Mouse (Mus musculus) hindbrain, embryonic 15.5 days (tissue): ENCODE data around the gene Gpc1. TPM values are rescaled to one million over a fixed set of nuclear protein-coding genes. Genes with fewer than 3 reads are reported as not detected.
A peak's percentile ranks its signal among the peaks of the same experiment; 100 is the strongest.

Experiments used
- ATAC-seq: fragments of 200-750 bp; cut with Nextera tagmentation; 2 replicates; pipeline ENCODE4 v1.8.0; 2017; ENCODE audit warnings: low read depth, moderate number of reproducible peaks, moderate TSS enrichment; ENCODE audit not compliant: low FRiP score
- H3K27ac ChIP-seq: fragments of 300-500 bp; sonication (generic); replicated peaks from 2 replicates; pipeline ENCODE4 v1.5.1; 2015; ENCODE audit warnings: mild to moderate bottlenecking, inconsistent platforms
- H3K27me3 ChIP-seq: fragments of 300-500 bp; sonication (generic); 2 replicates; pipeline ENCODE4 v1.6.1; 2015; ENCODE audit warnings: control low read depth, inconsistent platforms
- H3K36me3 ChIP-seq: fragments of 300-500 bp; sonication (generic); 2 replicates; pipeline ENCODE4 v1.6.1; 2015; ENCODE audit warnings: control low read depth, inconsistent platforms
- H3K4me1 ChIP-seq: fragments of 300-500 bp; sonication (generic); replicated peaks from 2 replicates; pipeline ENCODE4 v1.6.1; 2015; ENCODE audit warnings: control low read depth, inconsistent platforms
- H3K4me2 ChIP-seq: fragments of 300-500 bp; sonication (generic); 2 replicates; pipeline ENCODE4 v1.6.1; 2015; ENCODE audit warnings: moderate library complexity, mild to moderate bottlenecking, inconsistent platforms
- H3K4me3 ChIP-seq: fragments of 300-500 bp; sonication (generic); 2 replicates; pipeline ENCODE4 v1.5.1; 2015; ENCODE audit warnings: mild to moderate bottlenecking, inconsistent platforms
- H3K9ac ChIP-seq: fragments of 300-500 bp; sonication (generic); 2 replicates; pipeline ENCODE4 v1.6.1; 2015; ENCODE audit warnings: inconsistent platforms
- H3K9me3 ChIP-seq: fragments of 300-500 bp; sonication (generic); 2 replicates; pipeline ENCODE4 v1.6.1; 2016; ENCODE audit warnings: control low read depth, inconsistent platforms
- WGBS: fragments of 180-500 bp; shearing (Covaris S2); methylation state at CpG from one replicate; pipeline ENCODE4 v1.1.7; 2015; 5-methylcytosine and 5-hydroxymethylcytosine counted together
- polyA plus RNA-seq: library from polyadenylated mRNA; unstranded; fragments of >200 nt; fragmentation: Nextera tagmentation; extraction: Ambion mirVana; gene quantifications from 2 replicates; pipeline ENCODE4 v1.2.1, GENCODE M21; 2015

The Gpc1 gene
- polyA plus RNA-seq, 1 experiment from 2014 or later, result 71.2 TPM

DNA sequence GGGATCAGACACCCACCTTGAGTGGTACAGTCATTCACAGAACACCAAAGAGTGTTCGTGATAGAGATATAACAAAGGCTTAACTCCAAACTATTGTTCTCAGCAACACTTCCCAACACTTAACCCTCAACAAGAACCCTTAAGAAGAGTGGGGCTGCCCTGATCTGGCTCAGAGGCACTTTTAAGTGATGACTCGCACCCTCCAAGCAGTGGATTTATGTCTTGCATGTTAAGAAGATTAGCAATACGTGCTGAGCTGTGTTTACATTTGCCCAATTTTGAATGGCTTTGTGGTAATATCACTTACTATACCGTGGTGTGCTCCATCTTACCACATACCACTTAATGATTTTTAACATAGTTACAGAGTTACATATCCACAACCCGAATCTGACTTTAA, 26.3 kb upstream of the Gpc1 start:
- no peak overlapping the region for H3K27ac ChIP-seq
- no peak overlapping the region for H3K9ac ChIP-seq
- no peaks in the 10 kb centered on the region for H3K27me3 ChIP-seq
- no peak overlapping the region for H3K4me2 ChIP-seq
- no peaks in the 10 kb centered on the region for H3K36me3 ChIP-seq
- no peaks in the 10 kb centered on the region for H3K9me3 ChIP-seq
- WGBS, result 81% methylated on average over 5 of the region's 5 CpGs
- no peak for ATAC-seq
- H3K4me3 ChIP-seq, result no peak overlapping the region
- no peaks in the 10 kb centered on the region for H3K4me1 ChIP-seq

DNA sequence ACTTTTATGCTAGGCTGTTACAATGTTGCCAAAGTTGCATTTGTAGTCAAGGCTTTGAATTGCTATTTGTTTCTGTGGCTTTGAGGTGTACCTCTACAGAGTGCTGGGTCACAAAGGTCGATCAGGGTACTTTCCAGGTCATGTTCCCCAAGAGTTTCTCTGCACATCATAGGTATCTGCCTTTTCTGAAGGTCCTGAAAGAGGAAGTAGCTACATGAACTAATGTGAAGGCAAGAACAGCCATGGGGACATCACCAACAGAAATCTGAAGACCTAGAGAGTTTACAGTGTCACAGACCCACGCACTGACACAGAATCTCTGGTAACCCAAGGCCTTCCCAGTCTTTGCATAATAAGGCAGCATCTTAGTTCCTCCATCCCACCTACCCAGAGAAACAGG, 25.6 kb upstream of the Gpc1 start:
- Histone ChIP-seq H3K4me1 (no peaks in the 10 kb centered on the region), H3K9me3 (no peaks in the 10 kb centered on the region), H3K4me3 (no peak overlapping the region), H3K36me3 (no peaks in the 10 kb centered on the region), H3K27me3 (no peaks in the 10 kb centered on the region), H3K4me2 (no peak overlapping the region), H3K27ac (no peak overlapping the region), H3K9ac (no peak overlapping the region)
- WGBS, result 75% methylated on average over 2 of the region's 2 CpGs
- no peak for ATAC-seq

DNA sequence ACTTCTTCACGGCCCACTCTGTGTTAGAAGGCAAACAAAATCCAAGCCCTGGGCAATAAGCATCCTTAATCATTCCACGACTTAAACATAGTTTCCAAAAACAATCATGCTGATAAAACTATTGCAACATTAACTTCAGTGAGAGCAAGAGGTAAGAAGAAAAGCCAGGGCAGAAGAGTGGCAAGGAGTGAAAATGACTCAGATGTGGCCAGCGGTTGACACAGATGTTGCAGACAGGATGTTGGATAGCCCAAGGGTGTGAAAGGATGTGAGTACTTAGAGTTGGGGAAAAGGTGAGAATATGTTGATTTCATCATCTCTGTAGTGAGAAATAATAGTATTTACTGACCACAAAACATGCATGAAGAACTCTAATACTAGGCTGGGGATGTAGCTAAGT, 24.7 kb upstream of the Gpc1 start:
- H3K36me3 ChIP-seq, result no peaks in the 10 kb centered on the region
- no peak overlapping the region for H3K4me3 ChIP-seq
- H3K27me3 ChIP-seq, result no peaks in the 10 kb centered on the region
- H3K9ac ChIP-seq, result no peak overlapping the region
- 87% methylated on average over 3 of the region's 3 CpGs for WGBS
- no peaks in the 10 kb centered on the region for H3K4me1 ChIP-seq
- H3K4me2 ChIP-seq, result no peak overlapping the region
- H3K9me3 ChIP-seq, result no peaks in the 10 kb centered on the region
- no peak overlapping the region for H3K27ac ChIP-seq
- no peak for ATAC-seq

DNA sequence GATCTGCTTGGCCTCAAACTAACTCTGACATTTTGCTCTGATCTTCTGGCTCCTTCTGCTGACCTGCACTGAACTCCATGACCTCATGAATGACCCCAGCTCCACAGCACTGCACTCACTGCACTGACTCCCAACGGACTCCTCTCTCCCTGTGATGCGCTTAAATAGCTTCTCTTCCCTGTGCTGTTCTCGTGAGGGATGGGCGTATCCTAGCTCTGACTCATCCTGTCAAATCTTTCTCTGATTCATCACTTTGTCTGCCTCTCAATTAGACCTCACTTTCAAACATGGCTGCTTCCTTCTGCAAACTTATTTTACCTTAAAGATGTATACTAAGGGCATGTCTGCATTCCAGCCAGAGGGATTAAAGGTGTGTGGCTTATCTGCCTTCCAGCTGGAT, 21.8 kb upstream of the Gpc1 start:
- no peaks in the 10 kb centered on the region for H3K27me3 ChIP-seq
- H3K4me1 ChIP-seq, result no peaks in the 10 kb centered on the region
- WGBS, result 78% methylated on average over 4 of the region's 4 CpGs
- H3K4me3 ChIP-seq, result no peak overlapping the region
- H3K36me3 ChIP-seq, result no peaks in the 10 kb centered on the region
- H3K9ac ChIP-seq, result no peak overlapping the region
- no peak overlapping the region for H3K4me2 ChIP-seq
- ATAC-seq, result no peak
- no peaks in the 10 kb centered on the region for H3K9me3 ChIP-seq
- H3K27ac ChIP-seq, result no peak overlapping the region

DNA sequence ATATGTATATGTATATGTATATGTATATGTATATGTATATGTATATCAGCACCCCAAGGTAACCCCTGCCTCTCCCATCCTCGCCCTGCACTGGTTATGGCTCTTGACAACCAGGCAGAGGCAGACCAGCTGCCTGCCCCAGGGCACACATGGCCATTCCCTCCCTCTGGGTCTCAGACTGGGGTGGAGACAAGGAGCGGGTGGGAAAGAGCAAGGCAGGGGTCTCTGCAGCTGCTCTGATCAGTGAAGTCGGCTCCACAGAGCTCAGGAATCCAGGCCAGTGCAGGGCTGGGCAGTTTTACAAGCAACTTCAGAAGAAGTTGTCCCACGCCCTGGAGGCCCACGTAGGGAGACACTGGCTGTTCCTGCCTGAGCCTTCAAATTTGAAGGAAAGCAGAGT, 17.1 kb upstream of the Gpc1 start:
- Histone ChIP-seq H3K9ac (no peak overlapping the region), H3K4me1 (no peaks in the 10 kb centered on the region), H3K4me2 (no peak overlapping the region), H3K4me3 (no peak overlapping the region), H3K9me3 (no peaks in the 10 kb centered on the region), H3K27me3 (no peaks in the 10 kb centered on the region), H3K36me3 (no peaks in the 10 kb centered on the region), H3K27ac (no peak overlapping the region)
- 83% methylated on average over 5 of the region's 5 CpGs for WGBS
- no peak for ATAC-seq

DNA sequence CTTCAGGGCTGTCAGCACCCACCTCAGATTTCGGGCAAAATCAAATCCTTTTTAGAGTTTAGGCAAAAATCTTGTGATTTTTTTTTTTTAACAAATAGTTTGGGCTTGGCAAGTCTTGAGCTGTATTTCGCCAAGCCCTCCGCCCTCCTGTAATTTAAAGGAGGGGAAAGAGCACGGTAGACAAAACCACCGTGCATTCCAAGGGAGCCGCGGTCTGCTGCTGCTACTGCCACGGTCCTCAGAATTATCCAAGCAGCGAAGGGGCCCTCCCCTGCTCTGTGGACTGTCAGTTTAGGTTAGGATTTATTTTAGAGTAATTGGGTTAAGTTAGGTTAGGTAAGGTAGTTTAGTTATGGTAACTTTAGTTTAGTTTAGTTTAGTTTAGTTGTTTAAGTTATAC, 16.3 kb upstream of the Gpc1 start:
- H3K4me2 ChIP-seq, result no peak overlapping the region
- H3K4me1 ChIP-seq, result no peaks in the 10 kb centered on the region
- no peak overlapping the region for H3K27ac ChIP-seq
- no peak for ATAC-seq
- no peaks in the 10 kb centered on the region for H3K36me3 ChIP-seq
- WGBS, result 58% methylated on average over 9 of the region's 9 CpGs
- H3K9me3 ChIP-seq, result no peaks in the 10 kb centered on the region
- no peak overlapping the region for H3K4me3 ChIP-seq
- H3K27me3 ChIP-seq, result no peaks in the 10 kb centered on the region
- H3K9ac ChIP-seq, result no peak overlapping the region

DNA sequence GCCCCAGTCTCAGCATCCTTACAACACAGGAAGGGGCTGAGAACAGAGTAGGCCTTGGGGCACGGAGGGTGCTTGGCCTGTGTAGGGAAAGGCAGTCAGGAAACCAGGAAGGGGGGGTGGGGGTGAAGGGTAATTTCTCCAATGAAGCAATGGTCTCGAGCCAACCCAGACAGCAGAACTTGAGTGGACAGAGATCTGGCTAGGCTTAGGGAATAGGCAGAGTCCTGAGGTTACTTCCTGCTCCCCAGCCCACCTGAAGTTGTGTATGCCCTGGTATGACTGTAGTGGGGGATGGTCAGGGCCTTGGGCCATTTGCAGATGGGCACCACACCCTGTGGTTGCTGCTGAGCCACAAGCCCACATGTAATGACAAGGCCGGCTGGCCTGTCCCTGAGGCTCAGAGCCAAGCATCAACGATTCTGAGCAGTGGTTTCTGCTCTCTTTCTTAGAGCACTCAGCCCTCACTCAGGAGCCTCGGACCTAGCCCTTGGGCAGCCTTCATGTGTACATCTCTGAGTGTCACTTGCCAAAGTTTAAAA, 15.6 kb upstream of the Gpc1 start:
- no peak overlapping the region for H3K27ac ChIP-seq
- H3K27me3 ChIP-seq, result no peaks in the 10 kb centered on the region
- no peak overlapping the region for H3K9ac ChIP-seq
- H3K36me3 ChIP-seq, result no peaks in the 10 kb centered on the region
- H3K4me2 ChIP-seq, result no peak overlapping the region
- WGBS, result 78% methylated on average over 5 of the region's 5 CpGs
- no peaks in the 10 kb centered on the region for H3K9me3 ChIP-seq
- H3K4me3 ChIP-seq, result no peak overlapping the region
- H3K4me1 ChIP-seq, result no peaks in the 10 kb centered on the region
- no peak for ATAC-seq

DNA sequence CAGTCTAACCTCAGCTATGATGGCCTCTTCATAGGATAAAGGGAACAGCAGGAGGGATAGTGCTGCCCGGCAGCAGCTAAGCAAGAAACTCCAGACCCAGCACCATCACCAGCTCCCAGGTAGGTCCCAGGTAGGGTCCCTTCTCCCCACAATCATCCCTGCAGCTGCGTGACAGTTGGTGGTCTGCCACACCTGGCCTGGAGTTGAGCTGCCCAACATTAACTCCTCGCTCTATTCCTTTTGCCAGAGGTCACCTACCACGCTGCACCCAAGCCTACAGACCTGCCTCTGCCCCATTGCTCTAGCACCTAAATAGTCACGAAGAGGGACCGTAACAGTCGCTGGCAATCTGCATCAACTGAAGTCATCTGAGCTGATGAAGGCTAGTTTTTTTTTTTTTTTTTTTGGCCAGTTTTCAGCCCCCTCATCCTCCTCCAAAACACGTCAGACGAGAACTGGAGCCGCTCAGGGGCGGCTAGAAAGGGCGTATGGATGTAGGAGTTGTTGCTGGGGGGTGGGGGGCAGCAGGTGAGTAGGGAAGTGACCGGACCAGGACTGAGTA, 738 bp upstream of the Gpc1 start:
- Histone ChIP-seq H3K9me3 (no peaks in the 10 kb centered on the region), H3K27me3 (0 out of 2 replicates have a peak, but pooled peaks cover 8% of the 10 kb centered on the region), H3K4me1 (peaks cover 42% of the 10 kb centered on the region), H3K27ac (peak overlapping the region; percentile 93), H3K4me2 (peak overlapping the region; percentile 85), H3K4me3 (peak overlapping the region; percentile 92), H3K9ac (peak overlapping the region; percentile 97), H3K36me3 (no peaks in the 10 kb centered on the region)
- no peak for ATAC-seq
- 5% methylated on average over 13 of the region's 13 CpGs for WGBS

DNA sequence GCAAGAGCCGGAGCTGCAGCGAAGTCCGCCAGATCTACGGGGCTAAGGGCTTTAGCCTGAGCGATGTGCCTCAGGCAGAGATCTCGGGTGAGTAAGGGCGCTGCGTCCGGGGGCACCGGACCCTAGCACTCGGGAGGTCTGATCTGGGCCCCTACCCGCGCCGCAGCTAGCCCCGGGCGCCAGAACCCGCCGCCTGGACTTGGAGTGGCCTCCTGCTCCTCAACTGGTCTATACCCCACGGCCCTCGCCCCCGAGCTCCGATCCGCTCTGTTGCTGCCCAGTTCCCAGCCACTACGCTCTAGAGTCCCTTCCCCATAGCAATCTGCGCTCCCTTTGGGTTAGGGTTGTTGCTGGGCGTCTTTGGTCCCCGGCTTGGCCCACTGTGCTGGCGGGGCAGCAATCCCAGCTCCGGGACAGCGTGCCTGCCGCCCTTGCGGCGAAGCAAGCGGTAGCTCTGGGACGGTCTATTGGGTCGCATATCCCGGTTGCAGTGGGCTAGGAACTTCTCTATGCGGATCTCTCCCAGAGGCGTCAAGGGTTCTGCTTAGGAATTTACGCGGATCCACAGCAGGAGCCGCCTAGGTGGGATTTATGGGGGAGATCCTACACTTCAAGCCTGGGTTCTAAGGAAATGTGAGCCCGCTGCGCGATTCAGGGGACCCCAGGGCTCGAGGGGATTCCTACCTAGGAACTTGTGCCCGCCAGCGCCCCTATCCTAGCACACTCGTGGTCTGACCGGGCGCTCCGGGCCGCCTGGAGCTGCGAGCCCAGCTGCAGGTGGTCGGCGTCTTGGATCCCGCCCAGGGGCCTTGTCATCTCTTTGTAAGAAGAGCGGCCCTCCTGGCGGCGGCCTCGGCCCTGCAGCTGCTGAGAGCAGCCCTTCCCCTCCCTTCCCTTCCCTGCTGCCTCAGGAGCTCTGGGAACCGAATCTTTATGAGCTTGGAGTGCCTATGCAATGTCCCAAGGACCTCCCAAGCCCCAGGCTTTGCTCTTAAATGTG, 866 bp downstream of the Gpc1 start:
- peak; percentile 7; the same call in 1 of the 2 replicates for ATAC-seq
- Histone ChIP-seq H3K4me2 (peak overlapping the region; percentile 85), H3K27ac (peak overlapping the region; percentile 93), H3K9me3 (no peaks in the 10 kb centered on the region), H3K9ac (peak overlapping the region; percentile 97), H3K4me1 (peaks cover 47% of the 10 kb centered on the region), H3K27me3 (0 out of 2 replicates have a peak, but pooled peaks cover 8% of the 10 kb centered on the region), H3K4me3 (peak overlapping the region; percentile 92), H3K36me3 (no peaks in the 10 kb centered on the region)
- WGBS, result under 1% methylated on average over 58 of the region's 62 CpGs

DNA sequence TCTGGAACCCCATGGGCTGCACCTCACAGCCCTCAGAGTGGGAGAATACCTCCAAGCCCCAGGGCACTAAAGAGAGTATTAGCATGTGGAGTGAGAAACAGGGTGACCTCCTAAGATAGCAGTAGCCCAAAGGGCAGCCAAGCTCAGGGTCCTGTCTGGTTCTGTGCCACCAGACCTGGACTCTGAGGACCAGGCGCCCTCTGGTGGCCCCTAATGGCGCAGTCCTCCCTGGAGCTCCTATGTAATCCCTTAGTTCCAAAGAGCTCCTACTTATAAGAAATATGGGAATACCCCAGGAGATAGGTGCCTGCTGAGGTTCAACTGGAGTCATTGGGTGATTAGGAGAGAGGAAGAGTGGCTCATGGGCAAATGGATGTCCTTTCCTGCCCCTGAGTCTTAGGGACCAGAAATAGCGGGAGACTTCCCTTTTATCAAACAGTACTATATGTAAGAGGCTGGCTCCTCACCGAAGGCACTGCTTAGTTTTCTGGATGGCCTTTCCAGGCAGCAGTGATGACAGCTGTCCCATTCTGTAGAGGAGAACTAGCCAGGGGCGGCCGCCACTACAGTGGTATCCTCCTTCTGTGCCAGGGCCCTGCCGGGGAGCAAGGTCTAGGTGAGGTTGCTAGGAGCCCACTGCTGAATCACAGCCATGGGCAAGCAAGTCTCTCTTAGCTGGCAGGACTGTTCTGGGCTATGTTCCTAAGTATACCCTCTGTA, 2.7 kb downstream of the Gpc1 start:
- H3K4me3 ChIP-seq, result peak overlapping the region; percentile 92; the same call in 1 of the 2 replicates
- 0 out of 2 replicates have a peak overlapping the region, but pooled peaks have one; percentile 32 for H3K27ac ChIP-seq
- H3K9ac ChIP-seq, result 0 out of 2 replicates have a peak overlapping the region, but pooled peaks have one; percentile 97
- H3K9me3 ChIP-seq, result no peaks in the 10 kb centered on the region
- 0 out of 2 replicates have a peak, but pooled peaks cover 5% of the 10 kb centered on the region for H3K27me3 ChIP-seq
- H3K4me2 ChIP-seq, result peak overlapping the region; percentile 85
- H3K36me3 ChIP-seq, result no peaks in the 10 kb centered on the region
- 58% methylated on average over 7 of the region's 7 CpGs for WGBS
- no peak for ATAC-seq
- peaks cover 62% of the 10 kb centered on the region for H3K4me1 ChIP-seq

DNA sequence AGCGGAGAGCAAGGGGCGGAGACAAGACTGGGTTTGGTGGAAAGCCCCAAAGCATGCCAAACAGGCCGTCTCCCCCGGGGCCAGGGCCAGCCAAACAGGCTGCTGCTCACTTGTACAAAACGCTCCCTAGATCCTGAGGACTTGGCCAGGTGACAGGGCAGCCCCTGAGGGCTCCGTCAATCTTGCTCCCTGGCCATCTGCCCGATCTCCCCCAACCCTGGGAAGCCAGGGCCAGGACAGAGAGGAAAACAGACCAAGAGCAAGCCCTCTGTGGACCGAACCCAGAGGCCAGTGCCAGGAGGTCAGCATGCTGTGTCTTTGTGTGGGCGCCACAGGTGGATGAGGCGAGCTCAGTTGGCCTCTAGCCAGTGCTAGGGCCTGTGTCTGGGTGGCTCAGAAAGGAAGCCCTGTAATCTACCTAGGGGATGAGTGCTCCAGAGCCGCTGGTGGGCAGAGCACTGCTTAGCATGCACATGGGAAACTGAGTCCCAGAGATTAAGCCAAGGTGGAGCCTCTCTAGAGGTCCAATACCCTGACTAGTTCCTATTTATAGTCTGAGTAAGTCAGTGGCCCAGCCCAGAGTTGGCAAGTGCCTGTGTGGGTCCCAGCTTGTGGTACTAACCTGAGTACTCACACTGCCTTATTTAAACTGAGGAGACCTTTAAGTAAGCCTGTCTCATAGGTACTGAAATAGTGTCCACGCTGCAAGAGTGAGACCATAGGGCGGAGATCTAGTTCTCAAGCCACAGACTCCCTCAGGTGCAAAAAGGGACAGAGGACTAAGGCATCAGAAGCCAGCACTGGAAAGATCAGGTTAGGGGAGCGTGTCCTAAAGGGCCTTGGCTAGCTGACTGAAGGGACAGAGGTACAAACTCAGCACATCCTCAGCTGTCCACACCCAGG, 6.7 kb downstream of the Gpc1 start:
- ATAC-seq, result peak; percentile 21; the same call in 1 of the 2 replicates
- no peak overlapping the region for H3K9ac ChIP-seq
- WGBS, result 59% methylated on average over 14 of the region's 14 CpGs
- no peak overlapping the region for H3K27ac ChIP-seq
- H3K36me3 ChIP-seq, result no peaks in the 10 kb centered on the region
- no peak overlapping the region for H3K4me3 ChIP-seq
- no peaks in the 10 kb centered on the region for H3K9me3 ChIP-seq
- H3K4me1 ChIP-seq, result peaks cover 55% of the 10 kb centered on the region
- H3K27me3 ChIP-seq, result no peaks in the 10 kb centered on the region
- no peak overlapping the region for H3K4me2 ChIP-seq
